Mouse (Mus musculus) duodenum, adult 2 months (tissue): ENCODE results near the gene Foxi3. TPM values are rescaled to one million over a fixed set of nuclear protein-coding genes. Genes with fewer than 3 reads are reported as not detected.

Source experiments
- polyA plus RNA-seq: library from polyadenylated mRNA; depleted of rRNA; stranded (reverse); fragments of >200 nt; gene quantifications from 2 replicates; pipeline ENCODE4 v1.2.3, GENCODE M21; 2012; ENCODE audit warnings: low replicate concordance; rRNA removed

Gene Foxi3
- polyA plus RNA-seq = not detected in 2 replicates

DNA sequence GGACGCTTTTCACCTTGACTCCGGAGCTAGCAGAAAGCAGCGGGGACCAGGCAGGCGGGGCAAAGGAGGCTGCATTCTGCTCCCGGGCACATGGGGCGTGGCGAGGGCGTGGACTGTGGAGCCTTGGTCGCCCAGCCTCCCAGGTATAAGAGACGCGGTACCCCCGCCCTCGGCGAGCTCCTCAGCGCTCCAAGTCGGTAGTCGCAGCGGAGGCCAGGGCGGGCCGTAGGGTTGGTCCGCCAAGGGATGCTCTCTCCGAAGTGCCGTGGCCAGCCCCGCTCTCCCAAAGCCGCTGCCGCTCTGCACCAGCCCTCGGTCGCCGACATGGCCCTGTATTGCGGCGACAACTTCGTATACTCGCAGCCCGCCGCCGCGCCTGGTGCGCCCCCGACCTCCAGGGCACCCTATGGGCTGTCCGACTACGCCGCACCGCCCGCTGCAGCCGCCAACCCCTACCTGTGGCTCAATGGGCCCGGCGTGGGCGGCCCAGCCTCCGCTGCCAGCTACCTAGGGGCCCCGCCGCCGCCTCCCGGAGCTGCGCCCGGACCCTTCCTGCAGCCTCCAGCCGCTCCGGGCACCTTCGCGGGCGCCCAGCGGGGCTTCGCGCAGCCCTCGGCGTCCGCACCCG, at the start of gene Foxi3:
Foxi3 (plus strand) TSS at position 247 of the 628 bp plus-strand sequence.

DNA sequence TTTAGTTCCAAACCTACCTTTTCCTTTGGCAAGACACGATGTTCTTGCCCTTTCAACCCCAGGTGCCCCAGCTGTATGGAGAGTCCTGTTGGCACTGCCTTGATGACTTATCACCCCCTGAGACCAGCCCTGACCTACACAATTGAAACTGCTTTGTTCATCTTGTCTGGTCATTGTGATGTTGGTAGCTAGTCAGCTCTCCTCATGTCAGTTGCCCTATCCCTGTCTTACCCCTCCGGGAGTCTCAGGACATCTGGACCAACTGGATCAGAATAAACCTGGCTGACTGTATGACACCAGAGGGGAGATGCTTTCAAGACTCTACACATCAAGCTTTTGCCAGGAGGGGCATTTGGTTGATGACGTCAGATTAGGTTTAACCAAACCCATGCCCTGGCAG, 37.5 kb upstream of the Foxi3 start, which contains the start of gene Tex37:
Tex37 (minus strand) TSS at position 101 of the 400 bp plus-strand sequence.

Other genes starting within 250 kb of the Foxi3 start
- 7.9 and 9.7 TPM in 2 replicates for gene Rpia, start 164.3 kb upstream of the Foxi3 start, polyA plus RNA-seq
- gene Eif2ak3, start 112.0 kb upstream of the Foxi3 start, polyA plus RNA-seq = 7.2 and 19.6 TPM in 2 replicates
- gene Tex37, start 37.6 kb upstream of the Foxi3 start, polyA plus RNA-seq = not detected in 2 replicates
- 14.7 and 27.9 TPM in 2 replicates for gene Thnsl2, start 187.9 kb downstream of the Foxi3 start, polyA plus RNA-seq
- gene Fabp1, start 243.3 kb downstream of the Foxi3 start, polyA plus RNA-seq = 125 and 135 TPM in 2 replicates